Comparison of ENCODE assay signal across 8 mouse cellular contexts in the genomic region with DNA sequence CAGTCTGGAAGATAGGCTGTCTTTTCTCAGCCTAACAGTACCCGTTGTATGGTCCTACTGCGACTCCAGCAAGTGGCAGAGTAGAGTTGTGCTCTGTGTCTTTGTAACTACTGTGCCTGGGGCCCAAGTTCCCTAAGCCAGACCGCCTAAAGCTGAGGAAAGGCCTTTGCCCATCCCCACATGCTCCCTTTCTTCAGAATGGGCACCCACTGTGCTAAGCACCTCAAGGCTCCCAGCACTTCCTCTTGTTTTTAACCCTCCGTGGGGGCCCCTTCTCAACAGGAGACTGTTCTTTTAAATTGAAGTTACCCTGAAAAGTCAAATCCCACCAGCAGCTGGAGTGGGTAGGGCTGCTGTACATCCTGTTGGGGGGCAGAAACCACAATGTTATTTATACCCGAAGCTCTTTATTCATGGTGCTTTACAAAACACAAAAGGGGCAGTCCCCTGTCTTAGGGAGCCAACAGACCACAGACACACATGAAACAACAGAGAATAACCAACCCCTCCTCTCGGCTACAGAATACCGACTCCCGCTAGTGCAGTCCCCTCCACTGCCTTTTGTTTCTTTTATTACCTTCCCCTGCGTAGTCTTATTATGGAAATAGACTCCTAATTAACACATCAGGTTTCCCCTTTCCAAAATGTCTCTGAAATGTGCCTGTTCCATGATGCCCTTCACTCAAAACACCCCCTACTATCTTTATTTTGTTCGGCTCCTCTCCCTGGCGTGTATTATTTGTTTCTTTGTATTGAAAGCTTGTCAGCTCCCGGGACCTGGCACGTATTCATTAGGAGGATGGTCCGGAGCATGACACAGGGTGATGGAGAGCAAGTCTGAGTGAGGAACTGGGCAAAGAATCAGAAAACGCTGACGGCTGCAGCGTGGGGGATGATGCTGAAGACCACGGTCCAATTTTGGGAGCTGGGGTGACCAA.
DNase-seq lines count a peak whose midpoint lies in the region; ATAC-seq and TF ChIP-seq lines count a peak whose summit lies in the region.

No protein-coding gene starts in this region.

- no peaks in the 10 kb centered on the region for H3K79me2 ChIP-seq in CH12.LX (replicated peaks; ENCODE audit: control insufficient read depth, extremely low read depth, insufficient read depth, poor library complexity, severe bottlenecking)

- H3K27me3 ChIP-seq in CH12.LX (replicated peaks), result no peaks in the 10 kb centered on the region
- peaks cover 10% of the 10 kb centered on the region; the same call in 1 of the 2 replicates for H3K27me3 ChIP-seq in forebrain, embryonic 12.5 days
- no peaks in the 10 kb centered on the region for H3K27me3 ChIP-seq in hindbrain, postnatal 0 days (ENCODE audit: insufficient read depth, low read length)

- H3K4me3 ChIP-seq in CH12.LX (replicated peaks in 1 of 3; ENCODE audit: low read depth in 2 of 3, low read length in 2 of 3, poor library complexity in 1 of 3), result peak overlapping the region; percentile 17 to 65 (median 51)
- H3K4me3 ChIP-seq in forebrain, embryonic 12.5 days (replicated peaks), result peak overlapping the region; percentile 23
- H3K4me3 ChIP-seq in hindbrain, postnatal 0 days (ENCODE audit: low read length), result peak overlapping the region; percentile 14

- peaks cover 41% of the 10 kb centered on the region for H3K9me3 ChIP-seq in CH12.LX (replicated peaks; ENCODE audit: low read length)
- peaks cover 21% of the 10 kb centered on the region; the same call in 1 of the 2 replicates for H3K9me3 ChIP-seq in forebrain, embryonic 12.5 days
- peaks cover 9% of the 10 kb centered on the region for H3K9me3 ChIP-seq in hindbrain, postnatal 0 days (ENCODE audit: low read length)

- peak; percentile 49 for TF ChIP-seq POLR2A in CH12.LX (IDR thresholded peaks at IDR 0.05; ENCODE audit: low read depth, low read length)

- no peak for TF ChIP-seq CTCF in CH12.LX (conservative IDR thresholded peaks at IDR 0.05 in 1 of 2, IDR thresholded peaks at IDR 0.05 in 1 of 2; ENCODE audit: low read depth in 2 of 2, low read length in 2 of 2)
- no peak for TF ChIP-seq CTCF in hindbrain, postnatal 0 days (IDR thresholded peaks at IDR 0.05; ENCODE audit: low read depth)

- ATAC-seq in forebrain, embryonic 12.5 days (ENCODE audit: low FRiP score), result peak; percentile 67
- ATAC-seq in hindbrain, postnatal 0 days, result peak; percentile 68

- in situ Hi-C loops in CH12.LX (cut with MboI; ENCODE audit: low pct_ligation_motif_present, low pct_unique_long_range_greater_than_20kb, low sequenced_read_pairs), result loop anchor here (25.0 kb wide), 1 partner anchor 553 kb away; no protein-coding TSS in a partner anchor

- peaks cover 5 to 25% of the 10 kb centered on the region in 2 experiments; a peak in 3 of 4 replicates for H3K4me1 ChIP-seq in CH12.LX (ENCODE audit: control insufficient read depth in 1 of 2, insufficient read depth in 2 of 2)
- peaks cover 24% of the 10 kb centered on the region for H3K4me1 ChIP-seq in forebrain, embryonic 12.5 days
- peaks cover 11% of the 10 kb centered on the region; the same call in 1 of the 2 replicates for H3K4me1 ChIP-seq in hindbrain, postnatal 0 days (ENCODE audit: insufficient read depth, low read length)

- WGBS in forebrain, embryonic 12.5 days, result 1% methylated on average over 18 of the region's 18 CpGs
- 3% methylated on average over 18 of the region's 18 CpGs for WGBS in hindbrain, postnatal 0 days

- peak; percentile 95 for TF ChIP-seq EP300 in CH12.LX (IDR thresholded peaks at IDR 0.05; ENCODE audit: low read length)

- peak overlapping the region; percentile 89 for H3K4me2 ChIP-seq in CH12.LX (ENCODE audit: insufficient read depth, low read depth, poor library complexity, severe bottlenecking)
- peak overlapping the region; percentile 55 for H3K4me2 ChIP-seq in forebrain, embryonic 12.5 days
- H3K4me2 ChIP-seq in hindbrain, postnatal 0 days (ENCODE audit: low read depth, low read length), result peak overlapping the region; percentile 53

- peak overlapping the region; percentile 97 for H3K9ac ChIP-seq in CH12.LX (ENCODE audit: insufficient read depth, low read depth)
- H3K9ac ChIP-seq in forebrain, embryonic 12.5 days, result peak overlapping the region; percentile 51
- H3K9ac ChIP-seq in hindbrain, postnatal 0 days (replicated peaks; ENCODE audit: low read length), result 0 out of 2 replicates have a peak overlapping the region, but pooled peaks have one; percentile 1

- dilution Hi-C loops in CH12.LX (cut with MboI; ENCODE audit: extremely low pct_ligation_motif_present, extremely low pct_unique_long_range_greater_than_20kb, low sequenced_read_pairs), result no loop called here

- no peaks in the 10 kb centered on the region for H3K36me3 ChIP-seq in CH12.LX (replicated peaks in 1 of 2; ENCODE audit: control insufficient read depth in 1 of 2, insufficient read depth in 1 of 2, low read length in 1 of 2)
- H3K36me3 ChIP-seq in forebrain, embryonic 12.5 days (replicated peaks), result no peaks in the 10 kb centered on the region; the same call in 1 of the 2 replicates
- H3K36me3 ChIP-seq in hindbrain, postnatal 0 days (ENCODE audit: insufficient read depth, low read length), result no peaks in the 10 kb centered on the region

- peak; percentile 13 for DNase-seq in adrenal gland, adult 2 months
- no peak for DNase-seq in adrenal gland, adult 18-20 months (ENCODE audit: low spot score in 2 of 2)
- peak; percentile 95 for DNase-seq in CH12.LX (ENCODE audit: extremely low read depth)
- peak; percentile 47 for DNase-seq in hindbrain, postnatal 0 days (ENCODE audit: low spot score)
- peak; percentile 43 for DNase-seq in lung, postnatal 10 days
- DNase-seq in retina, embryonic 14.5 days (ENCODE audit: low spot score), result peak; percentile 29
- DNase-seq in right cerebral cortex, adult 18-20 months, result no peak

- peak overlapping the region; percentile 94 for H3K27ac ChIP-seq in CH12.LX (ENCODE audit: insufficient read depth, low read depth)
- H3K27ac ChIP-seq in forebrain, embryonic 12.5 days, result peak overlapping the region; percentile 73
- H3K27ac ChIP-seq in hindbrain, postnatal 0 days, result peak overlapping the region; percentile 43; the same call in 1 of the 2 replicates

- TF ChIP-seq RAD21 in CH12.LX (IDR thresholded peaks at IDR 0.05; ENCODE audit: low read depth, low read length), result peak; percentile 11

TF ChIP-seq in CH12.LX, 34 proteins besides CTCF, POLR2A, EP300 and RAD21:
- TF ChIP-seq ELF1 (IDR thresholded peaks at IDR 0.05; ENCODE audit: low read depth, low read length) (peak; percentile 57; the same call in 1 of the 2 replicates), MAZ (IDR thresholded peaks at IDR 0.05; ENCODE audit: low read depth, low read length) (peak; percentile 86), MAFK (IDR thresholded peaks at IDR 0.05; ENCODE audit: insufficient replicate concordance, low read length) (peak; percentile 68; the same call in 1 of the 2 replicates), KAT2A (IDR thresholded peaks at IDR 0.05; ENCODE audit: insufficient replicate concordance, low read length) (0 out of 2 replicates have a peak, but pooled peaks have one; percentile 62), SMC3 (IDR thresholded peaks at IDR 0.05; ENCODE audit: low read depth, low read length) (peak; percentile 41), ZKSCAN1 (IDR thresholded peaks at IDR 0.05; ENCODE audit: borderline replicate concordance, low read depth, low read length) (no peak; the same call in 1 of the 2 replicates), MEF2A (IDR thresholded peaks at IDR 0.05; ENCODE audit: borderline replicate concordance, low read depth, low read length) (peak; percentile 98), TCF12 (IDR thresholded peaks at IDR 0.05; ENCODE audit: low read depth, low read length) (peak; percentile 94), ETS1 (conservative IDR thresholded peaks at IDR 0.05; ENCODE audit: low read depth, low read length) (peak; percentile 96), CHD2 (IDR thresholded peaks at IDR 0.05; ENCODE audit: low read length) (peak; percentile 76), IRF4 (IDR thresholded peaks at IDR 0.05; ENCODE audit: low read depth, low read length) (peak; percentile 88), JUND (conservative IDR thresholded peaks at IDR 0.05; ENCODE audit: low read depth, low read length) (peak; percentile 45; the same call in 1 of the 2 replicates), RCOR1 (conservative IDR thresholded peaks at IDR 0.05; ENCODE audit: low read depth, low read length) (peak; percentile 83; the same call in 1 of the 2 replicates), USF2 (conservative IDR thresholded peaks at IDR 0.05; ENCODE audit: low read depth, low read length) (no peak), MYC (IDR thresholded peaks at IDR 0.05; ENCODE audit: low read depth, low read length) (peak; percentile 87), CHD1 (IDR thresholded peaks at IDR 0.05; ENCODE audit: low read depth, low read length) (peak; percentile 84; the same call in 1 of the 2 replicates), ZC3H11A (IDR thresholded peaks at IDR 0.05; ENCODE audit: low read depth, low read length) (no peak), PAX5 (IDR thresholded peaks at IDR 0.05; ENCODE audit: low read length) (no peak), USF1 (IDR thresholded peaks at IDR 0.05; ENCODE audit: low read depth, low read length) (no peak), MXI1 (IDR thresholded peaks at IDR 0.05; ENCODE audit: low read depth, low read length) (peak; percentile 35), NELFE (IDR thresholded peaks at IDR 0.05; ENCODE audit: low read depth, low read length) (peak; percentile 62; the same call in 1 of the 2 replicates), UBTF (IDR thresholded peaks at IDR 0.05; ENCODE audit: low read depth, low read length) (no peak), MAX (IDR thresholded peaks at IDR 0.05; ENCODE audit: low read length) (peak; percentile 80; the same call in 1 of the 2 replicates), TBP (conservative IDR thresholded peaks at IDR 0.05; ENCODE audit: low read depth, low read length) (peak; percentile 84), E2F4 (IDR thresholded peaks at IDR 0.05; ENCODE audit: insufficient replicate concordance, low read depth, low read length) (0 out of 2 replicates have a peak, but pooled peaks have one; percentile 59), BHLHE40 (IDR thresholded peaks at IDR 0.05; ENCODE audit: low read depth, low read length) (peak; percentile 85), JUN (IDR thresholded peaks at IDR 0.05; ENCODE audit: insufficient read depth, low read depth, low read length) (peak; percentile 58; the same call in 1 of the 2 replicates), ZNF384 (IDR thresholded peaks at IDR 0.05; ENCODE audit: low read depth, low read length) (0 out of 2 replicates have a peak, but pooled peaks have one; percentile 50)

Comparison
In these comparisons a context has a peak if more than half of its experiments do, and no peak if none do; other contexts are left out.
1. DNase-seq: peak in adrenal gland, adult 2 months (single experiment), CH12.LX (single experiment), hindbrain, postnatal 0 days (single experiment), lung, postnatal 10 days (single experiment) and retina, embryonic 14.5 days (single experiment); none in adrenal gland, adult 18-20 months (0 of 2) and right cerebral cortex, adult 18-20 months (single experiment).
2. H3K27ac ChIP-seq: peak in every context shown above with its lines; median percentile 94 in CH12.LX; 73 in forebrain, embryonic 12.5 days; 43 in hindbrain, postnatal 0 days.
3. H3K9ac ChIP-seq: peak in every context shown above with its lines; median percentile 97 in CH12.LX; 51 in forebrain, embryonic 12.5 days; 1 in hindbrain, postnatal 0 days.
4. Peak in every context shown above with its lines, with median percentiles within 50 percentile points of each other: H3K4me2 ChIP-seq and H3K4me3 ChIP-seq.